Mouse (Mus musculus) midbrain, postnatal 0 days (tissue): ENCODE results near the gene Wwox. TPM values are rescaled to one million over a fixed set of nuclear protein-coding genes. Genes with fewer than 3 reads are reported as not detected.

ENCODE experiments used
- ATAC-seq: fragments of 200-750 bp; cut with Nextera tagmentation; 2 replicates; pipeline ENCODE4 v1.8.0; 2017; ENCODE audit warnings: moderate number of reproducible peaks, mild to moderate bottlenecking, moderate TSS enrichment, moderate library complexity; ENCODE audit not compliant: low FRiP score
- DNase-seq: peaks from one replicate; pipeline ENCODE4 v3.0.0-alpha.2; 2015; ENCODE audit warnings: low spot score
- H3K27ac ChIP-seq: fragments of 300-500 bp; sonication (generic); 2 replicates; pipeline ENCODE4 v1.5.1; 2014; ENCODE audit warnings: low read depth, mild to moderate bottlenecking, low read length, mixed read lengths
- H3K27me3 ChIP-seq: fragments of 300-500 bp; sonication (generic); 2 replicates; pipeline ENCODE4 v1.6.1; 2014; ENCODE audit warnings: low read length, control low read depth, mixed read lengths; ENCODE audit not compliant: insufficient read depth
- H3K36me3 ChIP-seq: fragments of 300-500 bp; sonication (generic); 2 replicates; pipeline ENCODE4 v1.6.1; 2014; ENCODE audit warnings: low read length, control low read depth, mixed read lengths; ENCODE audit not compliant: insufficient read depth
- H3K4me1 ChIP-seq: fragments of 300-500 bp; sonication (generic); 2 replicates; pipeline ENCODE4 v1.6.1; 2014; ENCODE audit warnings: mild to moderate bottlenecking, control low read depth, antibody characterized with exemption, low read length, mixed read lengths; ENCODE audit not compliant: insufficient read depth
- H3K4me2 ChIP-seq: fragments of 300-500 bp; sonication (generic); 2 replicates; pipeline ENCODE4 v1.6.1; 2014; ENCODE audit warnings: low read depth, mild to moderate bottlenecking, low read length, mixed read lengths; ENCODE audit not compliant: poor library complexity, severe bottlenecking
- H3K4me3 ChIP-seq: fragments of 300-500 bp; sonication (generic); 2 replicates; pipeline ENCODE4 v1.5.1; 2014; ENCODE audit warnings: low read depth, mild to moderate bottlenecking, low read length, moderate library complexity
- H3K9ac ChIP-seq: fragments of 300-500 bp; sonication (generic); replicated peaks from 2 replicates; pipeline ENCODE4 v1.6.1; 2014; ENCODE audit warnings: mild to moderate bottlenecking, low read length, moderate library complexity, mixed read lengths; ENCODE audit not compliant: poor library complexity, severe bottlenecking
- H3K9me3 ChIP-seq: fragments of 300-500 bp; sonication (generic); 2 replicates; pipeline ENCODE4 v1.6.1; 2016; ENCODE audit warnings: low read length, control low read depth
- CTCF ChIP-seq: IDR thresholded peaks from 2 replicates; pipeline ENCODE4 v1.5.1; 2016; ENCODE audit warnings: antibody characterized with exemption, mild to moderate bottlenecking
- WGBS: fragments of 180-500 bp; shearing (Covaris S2); extraction: QIAGEN DNeasy Blood & Tissue Kit; methylation state at CpG from one replicate; pipeline ENCODE4 v1.1.7; 2014; 5-methylcytosine and 5-hydroxymethylcytosine counted together
- polyA plus RNA-seq: library from polyadenylated mRNA; unstranded; fragments of >200 nt; fragmentation: Nextera tagmentation; extraction: Ambion mirVana; gene quantifications from 2 replicates; pipeline ENCODE4 v1.2.1, GENCODE M21; 2015
- total RNA-seq: library from RNA; depleted of rRNA; stranded (reverse); fragments of >200 nt; gene quantifications from 2 replicates; pipeline ENCODE4 v1.2.3, GENCODE M21; 2014

Wwox gene
- total and polyA plus RNA-seq, 2 experiments from 2014 or later = 15.4 to 17.2 TPM

DNA sequence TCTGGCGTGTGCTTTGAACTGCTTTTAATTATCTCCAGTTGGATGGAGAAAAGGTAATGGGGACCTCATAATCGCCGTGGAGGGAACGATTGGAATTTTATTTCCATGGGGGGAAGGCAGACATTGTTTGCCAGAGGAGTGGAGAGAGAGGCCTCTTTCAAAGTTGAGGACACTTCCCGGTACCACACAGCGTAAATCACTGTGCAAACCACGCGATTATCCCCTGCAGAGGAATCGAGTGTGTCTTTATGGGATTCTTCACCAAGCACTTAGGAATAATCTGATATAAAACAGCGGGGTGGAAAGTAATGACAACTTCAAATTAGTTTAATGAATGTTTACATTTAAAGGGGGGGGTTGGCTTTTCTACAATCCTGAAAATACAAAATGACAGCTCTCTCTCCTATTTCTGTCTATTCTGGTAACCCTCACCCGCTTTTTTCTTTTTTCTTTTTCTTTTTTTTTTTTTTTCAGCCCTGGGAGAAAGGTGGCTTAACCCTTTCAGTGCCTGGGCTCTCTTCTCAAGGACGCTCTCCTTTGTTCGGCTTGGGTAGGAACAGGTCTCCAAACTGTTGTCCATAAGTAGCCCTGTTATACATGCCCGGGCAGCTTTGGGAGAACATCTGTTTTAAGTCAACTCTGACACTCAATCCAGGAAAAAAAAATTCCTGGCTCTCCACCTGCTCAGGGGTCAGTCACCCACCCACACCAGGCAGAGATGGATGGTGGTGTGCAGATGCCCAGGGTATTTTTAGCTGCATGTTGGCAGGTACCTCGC, 769.1 kb downstream of the Wwox start:
- no peak for TF ChIP-seq CTCF
- Histone ChIP-seq H3K4me3 (no peak overlapping the region), H3K27me3 (no peaks in the 10 kb centered on the region), H3K4me1 (no peaks in the 10 kb centered on the region), H3K4me2 (no peak overlapping the region), H3K36me3 (no peaks in the 10 kb centered on the region), H3K9ac (no peak overlapping the region), H3K27ac (no peak overlapping the region), H3K9me3 (no peaks in the 10 kb centered on the region)
- WGBS = 41% methylated on average over 15 of the region's 15 CpGs
- DNase-seq = no peak
- no peak for ATAC-seq

- no peaks in the 10 kb centered on the region for H3K4me1 ChIP-seq
- no peaks in the 10 kb centered on the region for H3K27me3 ChIP-seq
- WGBS = 63% methylated on average over 6 of the region's 6 CpGs
- H3K27ac ChIP-seq = no peak overlapping the region
- H3K4me3 ChIP-seq = no peak overlapping the region
- H3K9ac ChIP-seq = no peak overlapping the region
- no peak overlapping the region for H3K4me2 ChIP-seq
- H3K36me3 ChIP-seq = no peaks in the 10 kb centered on the region
- no peaks in the 10 kb centered on the region for H3K9me3 ChIP-seq
- no peak for TF ChIP-seq CTCF
- ATAC-seq (no peak), DNase-seq (no peak)
Observed at GRCm38 (mm10) chr8:115210014-115210413, 770.6 kb downstream of the Wwox start.

GRCm38 (mm10) chr8:115213126-115213525, 773.7 kb downstream of the Wwox start:
- no peak overlapping the region for H3K4me2 ChIP-seq
- ATAC-seq (no peak), DNase-seq (peak; percentile 17)
- H3K4me1 ChIP-seq = no peaks in the 10 kb centered on the region
- H3K27ac ChIP-seq = no peak overlapping the region
- TF ChIP-seq CTCF = no peak
- H3K9me3 ChIP-seq = no peaks in the 10 kb centered on the region
- no peaks in the 10 kb centered on the region for H3K27me3 ChIP-seq
- H3K4me3 ChIP-seq = no peak overlapping the region
- no peak overlapping the region for H3K9ac ChIP-seq
- no peaks in the 10 kb centered on the region for H3K36me3 ChIP-seq
- WGBS = 91% methylated on average over 4 of the region's 4 CpGs

DNA sequence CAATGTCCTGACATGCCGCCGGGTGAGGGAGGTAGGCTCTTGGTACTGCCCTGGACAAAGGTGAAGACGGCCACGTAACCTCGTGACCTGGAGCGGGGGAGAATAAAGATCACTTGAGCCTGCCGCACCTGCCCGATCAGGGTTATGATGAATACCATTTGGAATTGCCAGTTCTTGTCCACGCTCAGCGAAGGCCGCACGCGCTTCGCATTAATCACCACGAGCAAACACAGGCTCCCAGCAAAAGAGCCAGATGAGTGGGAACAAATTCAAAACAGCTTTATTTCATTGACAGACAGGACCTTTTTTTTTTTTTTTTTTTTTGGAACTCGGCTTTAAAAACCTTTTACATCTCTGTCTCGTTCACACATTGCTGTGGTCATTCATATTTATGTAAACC, 775.4 kb downstream of the Wwox start:
- no peak overlapping the region for H3K4me2 ChIP-seq
- TF ChIP-seq CTCF = no peak
- WGBS = 71% methylated on average over 17 of the region's 17 CpGs
- no peaks in the 10 kb centered on the region for H3K9me3 ChIP-seq
- H3K4me1 ChIP-seq = no peaks in the 10 kb centered on the region
- ATAC-seq (no peak), DNase-seq (no peak)
- no peak overlapping the region for H3K27ac ChIP-seq
- H3K4me3 ChIP-seq = no peak overlapping the region
- no peaks in the 10 kb centered on the region for H3K27me3 ChIP-seq
- no peak overlapping the region for H3K9ac ChIP-seq
- H3K36me3 ChIP-seq = no peaks in the 10 kb centered on the region

DNA sequence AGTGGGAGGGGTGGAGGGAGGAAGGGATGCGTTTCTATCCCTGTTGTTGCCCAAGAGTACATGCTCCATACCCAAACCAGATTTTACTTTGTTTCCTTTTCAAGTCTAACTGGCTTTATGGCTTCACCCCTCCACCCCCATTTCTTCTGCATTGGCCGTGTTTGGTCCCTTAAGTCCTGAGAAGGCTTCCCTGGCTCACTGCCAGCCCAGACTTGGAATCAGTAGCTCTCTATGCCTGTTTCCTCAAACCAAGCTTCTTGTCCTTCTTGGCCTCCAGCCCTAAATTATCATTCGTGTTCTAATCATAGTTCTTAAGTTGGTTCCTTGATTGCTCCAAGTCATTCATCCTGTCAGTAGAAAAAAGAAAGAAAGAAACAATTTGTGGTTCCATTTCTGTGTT, 777.3 kb downstream of the Wwox start:
- Histone ChIP-seq H3K4me1 (no peaks in the 10 kb centered on the region), H3K27me3 (no peaks in the 10 kb centered on the region), H3K9me3 (no peaks in the 10 kb centered on the region), H3K4me2 (no peak overlapping the region), H3K27ac (no peak overlapping the region), H3K4me3 (no peak overlapping the region), H3K9ac (no peak overlapping the region), H3K36me3 (no peaks in the 10 kb centered on the region)
- DNase-seq (no peak), ATAC-seq (no peak)
- TF ChIP-seq CTCF = no peak
- WGBS = 62% methylated on average over 3 of the region's 3 CpGs

GRCm38 (mm10) chr8:115222545-115222944, 783.1 kb downstream of the Wwox start:
- DNase-seq = no peak
- TF ChIP-seq CTCF = no peak
- ATAC-seq = no peak
- Histone ChIP-seq H3K36me3 (no peaks in the 10 kb centered on the region), H3K27ac (no peak overlapping the region), H3K4me3 (no peak overlapping the region), H3K4me1 (0 out of 2 replicates have a peak, but pooled peaks cover 1% of the 10 kb centered on the region), H3K4me2 (no peak overlapping the region), H3K27me3 (no peaks in the 10 kb centered on the region), H3K9me3 (no peaks in the 10 kb centered on the region), H3K9ac (no peak overlapping the region)
- WGBS = 52% methylated on average over 13 of the region's 13 CpGs
